Mouse (Mus musculus): ENCODE measurements around the gene Serpinb1a. TPM values are rescaled to one million over a fixed set of nuclear protein-coding genes. Genes with fewer than 3 reads are reported as not detected.

Gene Serpinb1a
- polyA plus RNA-seq, 1 experiment from 2014 or later: 0.54 TPM

DNA sequence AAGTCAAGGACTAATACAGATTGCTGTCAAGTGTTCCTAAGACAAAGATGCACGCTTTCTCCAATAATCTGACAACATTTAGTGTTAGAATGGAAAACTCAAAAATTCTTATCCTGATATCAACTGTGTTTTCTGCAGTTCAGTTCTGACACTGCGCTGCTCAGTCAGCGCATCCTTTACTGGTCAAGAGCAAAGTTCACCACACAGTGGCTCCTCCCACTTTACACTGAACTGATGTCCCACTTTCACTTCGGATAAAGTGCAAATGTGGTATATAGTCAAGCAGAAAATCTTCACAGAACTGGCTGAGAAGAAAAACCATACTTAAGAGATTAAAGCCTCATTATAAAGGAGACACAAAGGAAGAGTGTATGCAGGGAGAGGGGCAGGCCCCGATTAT lies 55.8 kb downstream of the Serpinb1a start:
- ATAC-seq (ENCODE audit: low read depth): no peak
- Histone ChIP-seq H3K4me1 (ENCODE audit: control insufficient read depth, insufficient read depth, low read length) (no peaks in the 10 kb centered on the region), H3K36me3 (ENCODE audit: control insufficient read depth, insufficient read depth, low read length) (no peaks in the 10 kb centered on the region), H3K4me3 (ENCODE audit: low read depth, low read length) (no peak overlapping the region), H3K27ac (ENCODE audit: low read depth, low read length) (no peak overlapping the region), H3K4me2 (ENCODE audit: low read depth, low read length) (no peak overlapping the region), H3K9ac (replicated peaks; ENCODE audit: low read depth, low read length) (no peak overlapping the region), H3K9me3 (ENCODE audit: control insufficient read depth, low read length) (no peaks in the 10 kb centered on the region), H3K27me3 (ENCODE audit: control insufficient read depth, insufficient read depth, low read length) (no peaks in the 10 kb centered on the region)
- WGBS: 93% methylated on average over 5 of the region's 5 CpGs

DNA sequence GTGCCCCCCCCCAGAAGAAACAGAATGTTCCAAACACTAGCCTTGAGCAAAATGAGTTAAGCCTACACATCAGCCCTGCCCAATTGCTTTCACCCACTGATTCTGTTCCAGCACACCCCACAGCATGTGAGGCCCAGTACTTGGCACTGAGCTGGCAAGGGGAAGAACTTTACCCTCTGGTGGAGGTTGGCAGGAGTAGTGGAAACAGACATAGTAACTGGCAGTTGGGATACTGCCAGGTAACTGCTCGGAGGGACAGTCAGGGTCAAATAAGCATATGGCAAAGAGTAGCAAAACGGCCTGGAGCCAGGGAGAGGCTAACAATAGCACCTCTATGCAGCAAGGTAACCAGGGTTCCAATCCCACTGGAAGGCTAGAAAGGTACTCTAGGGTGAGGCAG lies 56.4 kb downstream of the Serpinb1a start:
- H3K4me1 ChIP-seq (ENCODE audit: control insufficient read depth, insufficient read depth, low read length): no peaks in the 10 kb centered on the region
- H3K27me3 ChIP-seq (ENCODE audit: control insufficient read depth, insufficient read depth, low read length): no peaks in the 10 kb centered on the region
- H3K9ac ChIP-seq (replicated peaks; ENCODE audit: low read depth, low read length): no peak overlapping the region
- no peaks in the 10 kb centered on the region for H3K36me3 ChIP-seq (ENCODE audit: control insufficient read depth, insufficient read depth, low read length)
- no peak for ATAC-seq (ENCODE audit: low read depth)
- no peak overlapping the region for H3K4me3 ChIP-seq (ENCODE audit: low read depth, low read length)
- H3K9me3 ChIP-seq (ENCODE audit: control insufficient read depth, low read length): no peaks in the 10 kb centered on the region
- no peak overlapping the region for H3K27ac ChIP-seq (ENCODE audit: low read depth, low read length)
- 76% methylated on average over 2 of the region's 2 CpGs for WGBS
- no peak overlapping the region for H3K4me2 ChIP-seq (ENCODE audit: low read depth, low read length)

Other genes starting within 250 kb of the Serpinb1a start
- 0.28 TPM in 1 of 2 replicates, not detected in the other for gene Mylk4, start 67.2 kb downstream of the Serpinb1a start, polyA plus RNA-seq (2014; fragmentation: Nextera tagmentation; extraction: Ambion mirVana)
- 25.6 and 29.0 TPM in 2 replicates for gene Wrnip1, start 49.1 kb downstream of the Serpinb1a start, polyA plus RNA-seq (2014; fragmentation: Nextera tagmentation; extraction: Ambion mirVana)
- not detected in 2 replicates for gene D930007J09Rik, start 48.3 kb downstream of the Serpinb1a start, polyA plus RNA-seq (2014; fragmentation: Nextera tagmentation; extraction: Ambion mirVana)
- 0.15 TPM in 1 of 2 replicates, not detected in the other for gene Serpinb1c, start 47.0 kb upstream of the Serpinb1a start, polyA plus RNA-seq (2014; fragmentation: Nextera tagmentation; extraction: Ambion mirVana)
- gene Serpinb6b, start 114.0 kb upstream of the Serpinb1a start, polyA plus RNA-seq (2014; fragmentation: Nextera tagmentation; extraction: Ambion mirVana): 0.53 and 0.60 TPM in 2 replicates
- gene Serpinb9, start 152.1 kb upstream of the Serpinb1a start, polyA plus RNA-seq (2014; fragmentation: Nextera tagmentation; extraction: Ambion mirVana): 1.2 and 1.6 TPM in 2 replicates
- 0.28 and 0.29 TPM in 2 replicates for gene Serpinb9b, start 176.2 kb upstream of the Serpinb1a start, polyA plus RNA-seq (2014; fragmentation: Nextera tagmentation; extraction: Ambion mirVana)
- gene Serpinb1b, start 227.4 kb upstream of the Serpinb1a start, polyA plus RNA-seq (2014; fragmentation: Nextera tagmentation; extraction: Ambion mirVana): 24.0 and 45.4 TPM in 2 replicates

All from neural tube, embryonic 14.5 days (tissue).